ENCODE assay signal across 8 mouse cellular contexts in the genomic region with DNA sequence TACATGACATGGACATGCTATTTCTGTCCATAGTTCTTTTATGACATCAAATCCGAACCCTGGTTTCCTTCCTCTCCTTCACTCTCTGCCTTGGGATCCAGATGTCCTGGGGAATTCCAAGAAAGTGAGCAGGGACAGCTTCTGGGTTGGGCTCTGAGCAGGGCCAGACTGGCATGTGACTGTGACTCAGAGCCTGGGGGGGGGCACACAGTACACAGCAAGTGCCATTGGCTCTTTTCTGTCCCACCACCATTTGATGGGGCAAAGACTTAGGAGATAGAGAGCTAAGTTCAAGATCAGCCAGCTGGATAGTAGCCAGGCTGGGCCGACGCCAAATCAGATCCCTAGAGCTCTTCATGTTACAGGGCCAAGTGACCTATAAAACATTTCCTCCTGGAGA. TPM values are rescaled to one million over a fixed set of nuclear protein-coding genes. Genes with fewer than 3 reads are reported as not detected.
DNase-seq lines count a peak whose midpoint lies in the region; ATAC-seq and TF ChIP-seq lines count a peak whose summit lies in the region.
"Had no signal": no experiment of that assay in that cellular context is flagged by ENCODE, and none has a peak within 500 bp of the region (broad histone marks: within the 10 kb centered on the region; RNA-seq: fewer than 3 reads in every experiment).

No protein-coding gene starts in this region.

- H3K27ac ChIP-seq in bone marrow macrophage, adult 2 months (ENCODE audit: insufficient read depth, low read depth, low read length): 0 out of 2 replicates have a peak overlapping the region, but pooled peaks have one; percentile 5
- no peak overlapping the region for H3K27ac ChIP-seq in heart, embryonic 15.5 days
- H3K27ac ChIP-seq in small intestine, adult 2 months (ENCODE audit: insufficient read depth, low read depth, low read length): peak overlapping the region; percentile 43
- no peak overlapping the region for H3K27ac ChIP-seq in left cerebral cortex, adult 2 months
- H3K27ac ChIP-seq: lung, embryonic 15.5 days had no signal

- 63% methylated on average over 3 of the region's 3 CpGs for WGBS in heart, embryonic 15.5 days
- WGBS in small intestine, adult 2 months: 11% methylated on average over 3 of the region's 3 CpGs

- no peaks in the 10 kb centered on the region for H3K9me3 ChIP-seq in heart, embryonic 15.5 days (replicated peaks)
- H3K9me3 ChIP-seq: lung, embryonic 15.5 days had no signal

- peak; percentile 76 for DNase-seq in ovary, adult 18-20 months (ENCODE audit: low spot score)
- DNase-seq in ovary, postnatal 14 days (ENCODE audit: low spot score): no peak
- DNase-seq in right cerebral cortex, postnatal 14 days: no peak
- DNase-seq in left cerebral cortex, adult 2 months (ENCODE audit: extremely low spot score in 1 of 2, low spot score in 2 of 2): no peak

- H3K27me3 ChIP-seq in heart, embryonic 15.5 days: no peaks in the 10 kb centered on the region
- no peaks in the 10 kb centered on the region for H3K27me3 ChIP-seq in small intestine, adult 2 months (ENCODE audit: control insufficient read depth, insufficient read depth, low read length)
- H3K27me3 ChIP-seq: lung, embryonic 15.5 days had no signal

- peaks cover 17% of the 10 kb centered on the region; the same call in 1 of the 2 replicates for H3K36me3 ChIP-seq in heart, embryonic 15.5 days
- no peaks in the 10 kb centered on the region; the same call in 1 of the 2 replicates for H3K36me3 ChIP-seq in small intestine, adult 2 months (ENCODE audit: control insufficient read depth, insufficient read depth, low read length)

- no peak overlapping the region for H3K9ac ChIP-seq in heart, embryonic 15.5 days
- H3K9ac ChIP-seq: lung, embryonic 15.5 days had no signal

- peaks cover 28% of the 10 kb centered on the region for H3K4me1 ChIP-seq in bone marrow macrophage, adult 2 months (ENCODE audit: control insufficient read depth, insufficient read depth, low read length)
- peaks cover 10% of the 10 kb centered on the region for H3K4me1 ChIP-seq in heart, embryonic 15.5 days (replicated peaks)
- peaks cover 27% of the 10 kb centered on the region for H3K4me1 ChIP-seq in small intestine, adult 2 months (ENCODE audit: control insufficient read depth, insufficient read depth, insufficient read length, low read length)
- H3K4me1 ChIP-seq: lung, embryonic 15.5 days had no signal

- no peak overlapping the region for H3K4me3 ChIP-seq in bone marrow macrophage, adult 2 months (ENCODE audit: insufficient read depth, low read length)
- no peak overlapping the region for H3K4me3 ChIP-seq in heart, embryonic 15.5 days
- no peak overlapping the region for H3K4me3 ChIP-seq in small intestine, adult 2 months (ENCODE audit: low read depth, low read length)
- no peak overlapping the region for H3K4me3 ChIP-seq in left cerebral cortex, adult 2 months
- H3K4me3 ChIP-seq: lung, embryonic 15.5 days had no signal

- intact Hi-C loops in left cerebral cortex, adult 2 months (cut with DNase I): no loop called here

- TF ChIP-seq POLR2A in bone marrow macrophage, adult 2 months (IDR thresholded peaks at IDR 0.05; ENCODE audit: borderline replicate concordance, low read depth, low read length): no peak
- no peak for TF ChIP-seq POLR2A in small intestine, adult 2 months (IDR thresholded peaks at IDR 0.05; ENCODE audit: low read depth, low read length)

- no peak for TF ChIP-seq CTCF in bone marrow macrophage, adult 2 months (IDR thresholded peaks at IDR 0.05; ENCODE audit: low read depth, low read length)
- TF ChIP-seq CTCF in small intestine, adult 2 months (IDR thresholded peaks at IDR 0.05; ENCODE audit: extremely low read depth, insufficient read length, insufficient replicate concordance, low read depth, low read length): no peak
- TF ChIP-seq CTCF in left cerebral cortex, adult 2 months (IDR thresholded peaks at IDR 0.05): no peak

- ATAC-seq in heart, embryonic 15.5 days (replicated peaks; ENCODE audit: insufficient number of reproducible peaks, insufficient read depth, low FRiP score, low read depth): 0 out of 2 replicates have a peak, but pooled peaks have one; percentile 27

- H3K4me2 ChIP-seq in heart, embryonic 15.5 days: no peak overlapping the region
- H3K4me2 ChIP-seq: lung, embryonic 15.5 days had no signal

RNA-seq across cellular contexts. Expression of a gene that starts 11.1 kb away (rescaled TPM):
- polyA plus RNA-seq in bone marrow macrophage, adult 2 months (2012; ENCODE audit: insufficient read depth, insufficient read length, missing spikeins): 28.1 and 28.9 TPM in 2 replicates
- 5.6 and 11.9 TPM in 2 replicates for polyA plus RNA-seq in heart, embryonic 15.5 days (2015; fragmentation: Nextera tagmentation; extraction: Ambion mirVana)
- 2.1 and 10.7 TPM in 2 replicates for polyA plus RNA-seq in small intestine, adult 2 months (2012; rRNA removed)
- total RNA-seq in left cerebral cortex, adult 2 months (2021): 1 to 10 TPM; 9.0 to 9.8 TPM

Comparison
In these comparisons a context has a peak if more than half of its experiments do, and no peak if none do; other contexts are left out.
1. H3K27ac ChIP-seq: peak in bone marrow macrophage, adult 2 months (single experiment) and small intestine, adult 2 months (single experiment); none in heart, embryonic 15.5 days (single experiment) and left cerebral cortex, adult 2 months (single experiment).